Mouse (Mus musculus): ENCODE measurements at regions not wholly inside any gene's neighbourhood (a gene's known extent, or its start where the extent isn't known, plus 50 kb on each side); places are given as distances from the start of the nearest gene placed in this dataset.

DNA sequence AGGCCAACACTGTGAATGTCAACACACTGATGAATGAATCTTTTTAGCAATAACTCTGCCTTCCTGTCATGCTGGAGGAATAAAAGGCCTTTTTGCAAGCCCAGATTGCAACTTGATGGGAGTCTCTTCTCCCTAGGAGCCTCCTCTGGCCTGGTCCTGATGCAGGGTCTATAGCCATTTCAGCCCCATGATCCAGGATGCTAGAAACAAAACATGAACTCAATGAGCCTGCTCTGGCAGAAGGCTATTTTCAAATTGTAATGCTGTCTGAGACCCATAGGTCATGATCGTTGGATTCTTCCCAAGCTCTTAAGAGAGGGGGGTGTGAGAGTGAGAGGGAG is 352.1 kb downstream of the Plekhb2 start:
- TF ChIP-seq MAX (IDR thresholded peaks at IDR 0.05; ENCODE audit: low read depth) (no peak), POLR2A (IDR thresholded peaks at IDR 0.05; ENCODE audit: insufficient read length, low read depth) (no peak), MYOG (IDR thresholded peaks at IDR 0.05; ENCODE audit: control insufficient read depth in 1 of 3, insufficient read depth in 1 of 3, insufficient read length in 2 of 3, low read depth in 2 of 3) (no peak), TCF12 (IDR thresholded peaks at IDR 0.05; ENCODE audit: insufficient read depth, poor library complexity, severe bottlenecking) (no peak), USF1 (IDR thresholded peaks at IDR 0.05; ENCODE audit: low read depth) (no peak)

Measured in myocyte (in vitro differentiated cells).